Mouse (Mus musculus) retina, embryonic 14.5 days (tissue): ENCODE data around the gene AC170998.1.
A peak's percentile ranks its signal among the peaks of the same experiment; 100 is the strongest.
"Not testable (repeated sequence)": the region's sequence is repeated elsewhere in the genome, so short reads cannot be mapped to it uniquely, and the experiment has no call there.

Source experiments
- DNase-seq: peaks from one replicate; pipeline ENCODE4 v3.0.0-alpha.2; 2015; ENCODE audit warnings: low spot score

Gene AC170998.1

DNA sequence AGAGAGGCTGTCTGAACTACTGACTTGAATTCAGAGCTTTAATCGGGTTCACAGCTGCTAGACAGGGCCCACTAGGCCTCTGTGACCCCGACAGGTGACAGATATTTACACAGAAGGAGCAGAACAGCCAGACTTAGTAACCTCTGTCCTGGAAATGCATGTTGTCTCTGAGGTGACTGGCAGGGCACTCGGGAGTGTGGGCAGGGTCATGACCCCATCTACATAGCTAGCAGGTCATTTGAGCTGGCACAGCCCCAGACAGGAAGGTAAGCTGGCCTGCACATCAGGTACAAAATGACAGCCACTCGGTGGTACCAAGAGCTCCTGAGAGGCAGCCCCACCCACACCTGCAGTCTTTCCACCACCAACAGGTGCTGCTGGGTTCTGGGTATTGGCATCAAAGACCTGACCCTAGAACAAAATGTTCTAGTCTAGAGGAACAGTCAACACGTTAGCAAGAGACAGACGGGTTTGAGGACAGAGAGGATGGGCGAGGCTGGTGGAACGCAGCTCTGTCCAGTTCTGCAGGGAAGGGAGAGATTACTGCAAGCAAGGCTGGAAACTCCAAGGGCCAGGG, 34.9 kb downstream of the AC170998.1 start:
- no peak for DNase-seq

DNA sequence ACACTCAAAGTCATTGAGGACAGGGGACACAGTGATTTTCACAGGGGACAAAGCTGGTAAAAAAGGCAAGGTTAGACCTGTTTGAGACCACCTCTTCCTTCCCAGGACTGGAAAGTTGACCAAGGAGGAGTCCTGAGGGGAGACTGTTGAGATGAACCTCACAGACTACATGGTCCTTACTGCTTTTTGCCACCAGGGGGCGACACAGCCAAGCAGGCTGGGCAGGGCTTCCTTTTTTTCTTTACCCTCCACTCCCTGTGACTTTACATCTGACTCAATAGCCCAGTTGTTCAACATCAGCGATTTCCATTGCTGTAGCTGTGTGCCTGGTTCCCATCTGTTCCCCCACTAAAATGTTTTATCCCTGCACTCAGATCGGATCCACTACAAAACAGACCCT, 36.0 kb downstream of the AC170998.1 start:
- DNase-seq, result peak; percentile 79

DNA sequence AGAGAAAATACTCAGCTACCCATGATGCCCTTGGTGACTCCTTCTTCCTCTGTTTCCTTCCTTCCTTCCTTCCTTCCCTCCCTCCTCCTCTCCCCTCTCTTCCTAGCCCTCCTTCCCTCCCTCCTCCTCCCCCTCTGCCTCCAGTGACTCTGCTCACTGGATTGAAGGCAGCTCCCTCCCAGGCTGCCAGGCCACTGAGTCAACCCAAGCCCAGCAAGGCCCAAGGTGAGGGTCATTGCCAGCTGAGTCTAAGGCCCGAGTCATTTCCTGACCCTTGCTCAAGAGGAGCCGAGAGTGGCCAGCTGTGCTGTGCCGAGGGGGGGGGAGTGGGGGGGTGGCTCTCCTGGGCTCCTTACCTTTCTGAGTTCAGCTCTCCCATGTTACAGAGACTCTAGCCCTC, 40.3 kb downstream of the AC170998.1 start:
- no peak for DNase-seq

DNA sequence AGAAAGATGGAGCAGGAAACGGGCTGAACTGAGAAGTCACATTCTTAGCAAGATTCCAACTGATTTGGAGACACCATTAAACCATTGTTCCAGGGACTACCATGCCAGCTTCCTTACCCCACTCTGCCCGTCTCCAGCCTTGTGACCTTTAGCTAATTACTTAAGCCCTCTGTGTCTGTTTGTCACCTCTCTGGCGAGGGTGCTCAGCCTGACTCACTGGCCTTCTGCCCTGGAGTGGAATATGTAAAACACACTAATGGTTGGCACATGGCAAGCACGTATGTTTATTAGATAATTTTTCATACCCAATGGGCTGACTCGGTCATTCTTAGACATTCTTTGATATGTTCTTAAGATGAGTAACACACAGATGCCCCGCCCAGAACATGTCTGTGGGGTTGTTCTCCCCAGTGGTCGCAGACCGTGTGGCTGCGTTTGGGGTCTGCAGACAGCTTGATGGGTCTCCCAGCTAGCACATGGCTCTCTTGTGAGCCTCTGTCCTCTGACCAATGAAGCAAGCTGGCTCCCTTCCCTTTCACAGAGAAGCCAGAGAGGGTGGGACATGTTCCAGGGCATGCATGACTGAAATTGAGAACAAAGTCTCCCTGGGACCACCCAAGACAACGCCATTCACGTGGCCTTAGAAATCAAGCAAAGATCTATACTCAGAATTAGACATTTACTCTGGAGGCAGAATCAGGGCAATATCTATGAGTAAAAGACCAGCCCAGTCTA, 41.1 kb downstream of the AC170998.1 start:
- no peak for DNase-seq

DNA sequence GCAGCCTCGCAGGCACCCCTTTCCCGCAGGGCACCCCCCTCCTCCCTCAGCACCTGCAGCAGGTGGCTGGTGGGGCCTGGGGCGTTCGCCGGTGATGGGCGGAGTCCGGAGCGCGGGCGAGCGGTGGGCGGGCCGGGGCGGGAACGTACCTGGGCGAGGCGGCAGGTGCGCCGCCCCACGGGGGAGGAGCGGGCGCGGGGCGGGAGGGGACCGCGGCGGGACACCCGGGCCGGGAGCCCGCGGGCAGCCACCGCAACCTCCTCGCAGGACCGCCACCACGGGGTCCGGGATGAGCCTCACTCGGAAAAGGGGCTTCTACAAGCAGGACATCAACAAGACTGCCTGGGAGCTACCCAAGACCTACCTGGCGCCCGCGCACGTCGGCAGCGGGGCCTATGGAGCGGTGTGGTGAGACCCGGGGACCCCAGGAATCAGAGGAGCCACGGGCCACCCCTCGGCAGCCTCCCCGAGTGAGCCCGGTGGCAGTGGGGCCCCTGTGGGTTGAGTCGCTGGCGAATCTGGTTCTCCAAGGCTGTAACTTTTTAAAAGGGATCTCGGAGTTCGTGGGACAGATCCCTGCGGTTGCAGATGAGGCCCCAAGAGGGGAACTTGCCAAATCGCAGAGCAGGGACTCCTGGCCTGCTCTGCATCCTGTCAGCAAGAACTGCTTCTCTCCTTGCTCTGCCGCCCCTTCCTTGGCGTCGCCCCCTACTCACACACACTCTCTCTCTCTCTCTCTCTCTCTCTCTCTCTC, 43.4 kb downstream of the AC170998.1 start, which contains the start of gene Mapk13:
TSS of gene Mapk13 (plus strand) at position 177 of the 754 bp plus-strand sequence.
- DNase-seq, result peak; percentile 27

DNA sequence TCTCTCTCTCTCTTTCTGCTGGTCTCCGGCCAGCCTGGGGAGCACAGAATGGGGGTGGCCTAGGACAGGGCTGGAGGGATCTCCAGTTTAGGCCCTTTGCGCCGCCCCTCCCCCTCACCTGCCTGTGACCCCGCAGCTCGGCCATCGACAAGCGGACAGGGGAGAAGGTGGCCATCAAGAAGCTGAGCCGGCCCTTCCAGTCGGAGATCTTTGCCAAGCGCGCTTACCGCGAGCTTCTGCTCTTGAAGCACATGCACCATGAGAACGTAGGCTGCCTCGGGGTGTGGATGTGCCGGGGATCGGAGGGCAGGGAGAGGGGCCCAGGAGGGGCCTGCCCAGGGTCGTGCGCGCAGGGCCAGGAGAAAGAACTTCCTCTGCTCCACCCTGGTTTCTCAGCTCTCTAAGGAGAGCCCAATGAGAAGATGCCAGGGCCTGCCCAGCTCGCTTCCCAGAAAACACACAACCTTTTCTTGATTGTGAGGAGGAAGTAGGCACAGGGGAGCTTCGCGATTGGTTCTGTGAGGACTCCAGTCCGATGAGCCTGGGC, 44.1 kb downstream of the AC170998.1 start:
- peak; percentile 39 for DNase-seq

DNA sequence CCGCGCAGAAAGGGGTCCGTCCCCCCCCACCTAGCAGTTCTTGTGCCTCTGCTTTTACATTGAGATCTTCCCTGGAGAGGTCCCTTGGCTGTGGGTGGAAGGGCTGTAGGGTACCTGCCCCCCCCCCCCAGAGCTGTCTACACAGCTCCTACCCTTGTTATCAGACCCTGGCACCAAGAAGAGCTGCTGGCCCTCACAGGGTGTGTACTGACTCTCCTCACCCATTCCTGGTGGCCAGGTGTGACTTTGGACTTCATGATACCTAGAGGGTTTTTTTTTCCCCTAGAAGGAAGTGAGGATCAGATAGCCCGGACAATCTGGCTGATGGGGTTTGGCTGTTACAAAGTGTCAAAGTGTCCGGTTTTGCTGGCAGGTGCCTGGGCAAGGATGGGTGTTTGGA, 45.4 kb downstream of the AC170998.1 start:
- no peak for DNase-seq

DNA sequence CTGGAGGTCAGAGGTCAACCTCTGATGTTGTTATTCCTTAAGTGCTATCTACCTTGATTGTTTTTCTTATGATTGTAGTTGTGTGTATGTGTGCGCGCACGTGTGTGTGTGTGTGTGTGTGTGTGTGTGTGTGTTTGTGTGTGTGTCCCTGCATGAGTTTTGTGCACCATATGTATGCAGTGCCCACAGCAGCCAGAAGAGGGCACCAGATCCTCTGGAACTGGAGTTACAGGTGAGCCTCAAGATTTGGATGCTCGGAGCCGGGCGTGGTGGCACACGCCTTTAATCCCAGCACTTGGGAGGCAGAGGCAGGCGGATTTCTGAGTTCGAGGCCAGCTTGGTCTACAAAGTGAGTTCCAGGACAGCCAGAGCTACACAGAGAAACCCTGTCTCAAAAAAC, 48.4 kb downstream of the AC170998.1 start:
- not testable (repeated sequence) for DNase-seq

DNA sequence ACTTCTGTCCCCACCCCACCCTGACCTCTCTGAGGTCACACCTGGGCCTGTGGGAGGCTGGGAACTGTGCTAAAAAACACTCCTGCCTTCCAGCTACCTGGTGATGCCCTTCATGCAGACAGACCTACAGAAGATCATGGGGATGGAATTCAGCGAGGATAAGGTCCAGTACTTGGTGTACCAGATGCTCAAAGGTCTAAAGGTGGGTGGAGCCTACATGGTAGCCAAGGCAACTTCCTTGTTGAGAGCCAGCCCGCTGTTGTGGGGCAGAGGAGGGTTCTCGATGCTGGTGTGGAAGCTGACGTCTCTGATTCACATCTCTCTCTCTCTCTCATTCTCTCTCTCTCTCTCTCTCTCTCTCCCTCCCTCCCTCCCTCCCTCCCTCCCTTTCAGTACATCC, 49.3 kb downstream of the AC170998.1 start:
- no peak for DNase-seq
